Mouse (Mus musculus) heart, postnatal 14 days (tissue): ENCODE results near the gene Snd1. TPM values are rescaled to one million over a fixed set of nuclear protein-coding genes. Genes with fewer than 3 reads are reported as not detected.
A peak's percentile ranks its signal among the peaks of the same experiment; 100 is the strongest.

ENCODE experiments used
- DNase-seq, 2 experiments: peaks; one replicate each; pipeline ENCODE4 v3.0.0; 2021 to 2022
- intact Hi-C: fragments of 180-260 bp; cut with DNase I; formaldehyde crosslinking; loops from one replicate; pipeline ENCODE4 v1.15.1; 2025
- total RNA-seq, 2 experiments: library from RNA; stranded (reverse); gene quantifications; 2 replicates each; pipeline ENCODE4 v1.2.3; 2021

Snd1 gene
- total RNA-seq, 2 experiments from 2014 or later: 78.9 to 82.1 TPM

DNA sequence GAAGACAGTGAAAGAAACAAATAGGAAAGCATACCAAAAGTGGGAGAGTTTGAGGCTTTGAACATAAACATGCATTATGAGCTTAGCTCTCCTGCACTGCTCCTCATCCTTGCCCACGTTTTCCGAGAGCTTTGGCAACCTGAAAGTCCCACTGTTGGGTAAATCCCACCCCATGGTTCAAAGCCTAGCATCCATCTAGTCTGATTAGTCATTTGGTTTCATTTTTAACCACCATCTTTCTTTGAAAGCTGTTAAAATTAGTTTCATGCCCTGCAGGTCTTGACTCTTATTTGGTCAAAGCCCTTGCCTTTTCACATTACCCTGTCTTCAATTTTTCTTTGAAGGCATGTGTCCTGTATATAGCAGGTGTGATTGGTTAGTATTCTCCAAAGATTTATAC lies 108.5 kb downstream of the Snd1 start:
- no peak for DNase-seq
- intact Hi-C loops: no loop called here

GRCm38 (mm10) chr6:28586806-28587205 lies 111.9 kb downstream of the Snd1 start:
- no peak for DNase-seq
- intact Hi-C loops: no loop called here

DNA sequence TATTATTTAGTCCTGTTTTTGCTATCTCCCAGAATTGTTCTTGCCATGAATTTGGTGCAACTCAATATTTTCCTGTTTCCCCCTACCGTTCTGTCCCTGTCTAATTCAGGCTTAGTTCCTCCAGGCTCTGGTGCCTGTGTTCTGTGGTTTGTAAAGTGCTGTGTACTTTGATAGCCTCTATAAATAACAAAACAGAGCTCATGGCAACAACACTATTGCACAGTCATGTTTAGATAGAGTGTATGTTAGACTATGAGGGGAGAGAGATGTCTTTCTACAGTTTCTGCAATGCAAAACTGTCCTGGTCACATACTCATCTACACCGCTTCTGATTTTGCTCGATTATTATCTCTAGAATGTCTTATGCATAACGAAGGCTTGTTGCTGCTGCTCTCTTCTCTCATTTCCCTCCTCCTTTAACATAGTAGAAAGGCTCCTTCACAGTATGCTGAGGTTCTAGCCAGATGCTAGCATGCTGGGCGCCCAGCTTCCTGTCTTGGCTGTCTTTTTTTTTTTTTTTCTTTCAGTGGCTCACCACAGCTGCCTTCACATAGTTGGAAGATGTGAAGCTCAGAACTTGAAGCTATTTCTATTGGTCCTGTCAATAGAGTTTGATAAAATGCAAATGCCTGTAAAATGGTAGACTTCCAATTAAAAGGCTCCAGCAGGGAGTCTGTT lies 113.7 kb downstream of the Snd1 start:
- DNase-seq: no peak
- intact Hi-C loops: no loop called here

DNA sequence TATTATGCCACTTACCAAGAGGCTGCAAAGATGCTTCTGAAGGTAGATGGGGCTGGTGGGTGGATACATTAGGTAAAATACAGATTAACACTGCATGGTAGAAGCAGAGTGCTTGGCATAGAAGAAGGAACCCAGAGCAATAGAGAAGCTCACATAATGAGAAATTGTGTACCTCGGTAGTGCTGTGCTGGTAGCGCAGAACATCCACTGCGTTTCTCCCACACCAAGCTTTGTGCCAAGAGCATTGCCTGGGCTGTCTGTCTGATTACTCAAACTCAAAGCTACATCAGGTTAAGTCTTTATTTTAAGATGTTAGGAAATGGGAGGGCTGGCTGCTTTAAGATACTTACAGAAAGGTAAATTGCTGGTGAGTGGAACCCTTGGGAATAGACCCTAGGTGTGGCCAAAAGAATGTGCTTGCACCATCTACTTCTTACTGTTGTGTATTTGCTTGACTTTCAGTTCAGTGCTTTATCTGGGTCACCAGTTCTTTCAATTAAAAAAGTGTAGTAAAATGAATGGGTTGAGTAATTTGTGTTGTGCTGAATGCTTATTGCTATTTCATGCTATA lies 117.5 kb downstream of the Snd1 start:
- DNase-seq: no peak
- intact Hi-C loops: no loop called here

DNA sequence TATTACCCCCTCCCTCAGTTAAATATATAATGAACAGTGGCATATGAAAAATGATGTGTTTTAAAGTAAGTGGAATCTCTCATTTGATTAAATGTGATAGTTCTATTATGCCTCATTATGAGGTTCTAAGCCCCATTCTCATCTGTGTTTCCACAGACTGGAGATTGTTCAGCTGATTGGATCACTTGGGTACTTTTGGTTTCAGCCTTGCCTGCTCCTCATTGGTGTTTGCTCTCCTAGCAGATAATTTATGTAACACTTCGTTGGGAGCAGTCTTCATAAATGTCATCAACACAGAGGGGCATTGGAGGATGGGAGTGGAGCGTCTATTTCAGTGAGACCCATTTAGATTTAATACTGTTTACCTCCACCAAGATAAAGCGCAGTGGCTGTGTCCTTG lies 118.8 kb downstream of the Snd1 start:
- intact Hi-C loops: no loop called here

GRCm38 (mm10) chr6:28594759-28595158 lies 119.8 kb downstream of the Snd1 start:
- intact Hi-C loops: no loop called here

More for the DNA sequence above, 118.8 kb downstream of the Snd1 start:
- no peak for DNase-seq

GRCm38 (mm10) chr6:28595231-28595630 lies 120.3 kb downstream of the Snd1 start:
- intact Hi-C loops: no loop called here
- no peak for DNase-seq

More at GRCm38 (mm10) chr6:28594759-28595158, 119.8 kb downstream of the Snd1 start:
- DNase-seq: no peak

GRCm38 (mm10) chr6:28597266-28597665 lies 122.3 kb downstream of the Snd1 start:
- intact Hi-C loops: no loop called here

DNA sequence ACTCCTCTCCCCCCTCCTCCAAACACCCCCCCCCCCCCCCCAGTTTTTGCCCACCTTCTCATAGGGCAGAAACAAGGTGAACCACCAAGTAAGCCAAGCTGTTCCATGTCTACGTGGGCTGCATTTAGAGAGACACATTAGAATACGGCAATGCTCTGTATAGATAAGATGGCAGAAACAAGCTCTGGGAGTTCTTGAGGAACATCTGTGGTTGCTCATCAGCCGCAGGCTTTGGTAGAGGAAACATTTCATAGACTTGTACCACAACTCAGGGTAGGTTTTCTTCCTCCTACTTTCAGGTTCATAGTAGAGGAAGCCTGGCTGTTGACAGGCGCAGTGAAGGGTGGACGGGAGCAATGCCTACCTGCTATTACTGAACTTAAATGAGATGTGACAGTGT lies 124.2 kb downstream of the Snd1 start:
- no peak for DNase-seq
- intact Hi-C loops: no loop called here

More at GRCm38 (mm10) chr6:28597266-28597665, 122.3 kb downstream of the Snd1 start:
- DNase-seq: no peak

- intact Hi-C loops: no loop called here
- no peak for DNase-seq
Measured at GRCm38 (mm10) chr6:28600404-28600803, 125.5 kb downstream of the Snd1 start.

GRCm38 (mm10) chr6:28603401-28603800 lies 128.5 kb downstream of the Snd1 start:
- intact Hi-C loops: no loop called here
- DNase-seq: no peak

- intact Hi-C loops: no loop called here
- no peak for DNase-seq
Measured at GRCm38 (mm10) chr6:28603823-28604222, 128.9 kb downstream of the Snd1 start.

DNA sequence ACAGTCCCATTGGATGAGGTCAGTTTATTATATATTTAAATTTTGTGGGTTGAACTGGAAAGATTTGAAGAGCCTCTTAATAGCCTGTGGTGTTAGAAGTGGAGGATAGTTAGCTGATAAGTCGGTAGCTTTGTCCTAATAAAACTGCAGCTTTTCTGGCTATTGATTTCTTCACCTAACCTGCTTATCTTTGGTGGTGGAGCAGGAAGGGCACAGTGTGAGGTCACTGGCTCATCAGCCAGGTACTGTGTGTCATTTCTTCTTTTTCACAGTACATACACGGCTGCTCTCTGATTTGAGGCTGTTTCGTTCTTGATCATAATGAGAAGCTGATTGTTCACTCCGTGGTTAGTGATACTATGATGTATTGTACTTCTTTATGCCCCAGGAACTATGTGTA lies 134.4 kb downstream of the Snd1 start:
- no peak for DNase-seq
- intact Hi-C loops: no loop called here

DNA sequence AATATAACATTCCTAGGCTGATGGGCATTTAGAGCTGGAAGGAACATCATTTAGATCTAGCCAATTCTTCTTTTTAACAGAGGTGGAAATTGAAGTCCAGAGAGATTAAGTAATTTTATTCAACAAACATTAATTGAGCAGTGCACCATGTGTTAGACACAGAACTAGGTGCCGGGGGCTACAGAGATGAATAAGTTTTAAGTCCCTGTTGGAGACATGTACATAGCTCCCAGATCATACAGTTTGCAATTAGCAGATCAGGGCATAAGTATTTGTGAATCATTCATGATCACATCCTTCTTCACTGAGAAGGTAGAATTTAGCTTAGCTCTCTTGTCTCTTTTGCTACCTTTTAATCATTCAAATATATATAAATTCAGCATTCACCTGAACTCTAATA lies 135.2 kb downstream of the Snd1 start:
- intact Hi-C loops: no loop called here
- DNase-seq: no peak

- no peak for DNase-seq
- intact Hi-C loops: no loop called here
Measured at GRCm38 (mm10) chr6:28613441-28613840, 138.5 kb downstream of the Snd1 start.

GRCm38 (mm10) chr6:28614856-28615255 lies 139.9 kb downstream of the Snd1 start:
- intact Hi-C loops: no loop called here
- no peak for DNase-seq

- no peak for DNase-seq
- intact Hi-C loops: no loop called here
Measured at GRCm38 (mm10) chr6:28615408-28615807, 140.5 kb downstream of the Snd1 start.

- DNase-seq: no peak
- intact Hi-C loops: no loop called here
Measured at GRCm38 (mm10) chr6:28615966-28616365, 141.0 kb downstream of the Snd1 start.

DNA sequence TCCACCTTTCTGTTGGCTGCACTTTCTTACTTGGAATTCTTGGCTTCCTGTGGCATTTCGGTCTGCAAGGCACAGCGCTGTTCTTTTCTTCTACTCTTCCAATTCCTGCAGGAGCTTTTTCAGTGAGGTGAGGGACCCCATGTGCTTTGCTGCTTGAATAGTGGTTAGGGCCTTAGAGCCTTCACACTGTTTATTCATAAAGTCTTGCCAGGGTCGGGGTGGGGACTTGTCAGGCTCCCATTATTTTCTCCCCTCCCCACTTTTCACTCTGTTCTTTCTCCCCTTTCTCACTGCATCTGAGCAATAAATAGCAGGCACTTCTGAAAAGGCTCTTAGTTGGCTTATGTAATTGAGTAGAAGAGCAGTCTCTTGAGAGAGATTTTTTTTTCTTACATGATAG lies 143.4 kb downstream of the Snd1 start:
- DNase-seq: no peak

GRCm38 (mm10) chr6:28618751-28619153 lies 143.8 kb downstream of the Snd1 start:
- intact Hi-C loops: no loop called here

More for the DNA sequence above, 143.4 kb downstream of the Snd1 start:
- intact Hi-C loops: no loop called here

GRCm38 (mm10) chr6:28621431-28621830 lies 146.5 kb downstream of the Snd1 start:
- DNase-seq: no peak
- intact Hi-C loops: no loop called here

More at GRCm38 (mm10) chr6:28618751-28619153, 143.8 kb downstream of the Snd1 start:
- DNase-seq: peak; percentile 71 to 72

GRCm38 (mm10) chr6:28621961-28622360 lies 147.0 kb downstream of the Snd1 start:
- intact Hi-C loops: no loop called here
- DNase-seq: no peak
